Mouse (Mus musculus): Measurements from ENCODE around the gene Rpsa. TPM values are rescaled to one million over a fixed set of nuclear protein-coding genes. Genes with fewer than 3 reads are reported as not detected.

Gene Rpsa
- polyA plus RNA-seq, 1 experiment from 2014 or later: 1,386 TPM

GRCm38 (mm10) chr9:120110211-120111018, 17.1 kb upstream of the Rpsa start, which contains the start of gene Slc25a38:
TSS of gene Slc25a38 (plus strand) at chr9:120110374.
- H3K9me3 ChIP-seq (ENCODE audit: control insufficient read depth, low read length): no peaks in the 10 kb centered on the region
- peak within 1 kb of the TSS; percentile 74 for H3K9ac ChIP-seq (ENCODE audit: low read length)
- peaks cover 3% of the 10 kb centered on the region for H3K4me1 ChIP-seq (replicated peaks; ENCODE audit: control insufficient read depth, insufficient read depth, low read length)
- ATAC-seq (ENCODE audit: low read depth): peak; percentile 99
- peak within 1 kb of the TSS; percentile 60 for H3K4me2 ChIP-seq (ENCODE audit: low read depth, low read length)
- WGBS: under 1% methylated on average over 61 of the region's 62 CpGs
- H3K4me3 ChIP-seq (ENCODE audit: low read length): peak within 1 kb of the TSS; percentile 60
- no peaks in the 10 kb centered on the region for H3K27me3 ChIP-seq (ENCODE audit: control insufficient read depth, insufficient read depth, low read depth, low read length)
- no peaks in the 10 kb centered on the region for H3K36me3 ChIP-seq (ENCODE audit: control insufficient read depth, insufficient read depth, low read length)
- H3K27ac ChIP-seq (ENCODE audit: low read length): peak within 1 kb of the TSS; percentile 87

DNA sequence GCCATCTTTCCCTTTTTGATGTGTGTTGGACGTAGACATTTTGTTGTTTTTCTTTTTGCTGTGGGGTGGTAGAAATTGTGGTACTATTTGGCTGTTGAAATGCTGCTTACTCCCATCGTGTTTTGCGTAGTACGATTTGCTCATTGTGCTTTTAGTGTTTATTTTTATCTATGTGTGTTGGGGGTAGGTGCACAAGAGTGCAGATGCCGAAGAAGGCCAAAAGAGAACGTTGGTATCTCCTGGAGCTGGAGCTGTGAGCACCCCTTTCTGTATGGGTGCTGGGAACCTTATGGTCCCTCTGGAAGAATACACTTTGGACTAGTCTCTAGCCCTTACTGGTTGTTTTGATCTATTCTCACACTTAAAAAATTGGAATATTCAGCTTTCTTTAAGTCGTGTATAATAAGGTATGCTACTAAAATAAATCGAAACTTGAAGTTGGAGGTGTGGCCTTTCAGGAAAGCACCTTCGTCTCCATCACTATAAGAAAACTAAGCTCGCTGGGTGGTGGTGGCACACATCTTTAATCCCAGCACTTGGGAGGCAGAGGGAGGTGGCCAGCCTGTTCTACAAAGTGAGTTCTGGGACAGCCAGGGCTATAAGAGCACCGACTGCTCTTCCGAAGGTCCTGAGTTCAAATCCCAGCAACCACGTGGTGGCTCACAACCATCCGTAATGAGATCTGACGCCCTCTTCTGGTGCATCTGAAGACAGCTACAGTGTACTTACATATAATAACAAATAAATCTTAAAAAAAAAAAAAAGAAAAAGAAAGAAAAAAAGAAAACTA, 16.1 kb upstream of the Rpsa start:
- H3K27ac ChIP-seq (ENCODE audit: low read length): peak overlapping the region; percentile 87; the same call in 1 of the 2 replicates
- ATAC-seq (ENCODE audit: low read depth): no peak
- H3K4me3 ChIP-seq (ENCODE audit: low read length): peak overlapping the region; percentile 60
- 70% methylated on average over 15 of the region's 15 CpGs for WGBS
- peak overlapping the region; percentile 74 for H3K9ac ChIP-seq (ENCODE audit: low read length)
- H3K4me1 ChIP-seq (replicated peaks; ENCODE audit: control insufficient read depth, insufficient read depth, low read length): peaks cover 3% of the 10 kb centered on the region
- peak overlapping the region; percentile 60 for H3K4me2 ChIP-seq (ENCODE audit: low read depth, low read length)
- no peaks in the 10 kb centered on the region for H3K27me3 ChIP-seq (ENCODE audit: control insufficient read depth, insufficient read depth, low read depth, low read length)
- H3K36me3 ChIP-seq (ENCODE audit: control insufficient read depth, insufficient read depth, low read length): no peaks in the 10 kb centered on the region
- no peaks in the 10 kb centered on the region for H3K9me3 ChIP-seq (ENCODE audit: control insufficient read depth, low read length)

- Histone ChIP-seq H3K27me3 (ENCODE audit: control insufficient read depth, insufficient read depth, low read depth, low read length) (no peaks in the 10 kb centered on the region), H3K4me3 (ENCODE audit: low read length) (no peak overlapping the region), H3K9ac (ENCODE audit: low read length) (no peak overlapping the region), H3K36me3 (ENCODE audit: control insufficient read depth, insufficient read depth, low read length) (no peaks in the 10 kb centered on the region), H3K27ac (ENCODE audit: low read length) (no peak overlapping the region), H3K4me2 (ENCODE audit: low read depth, low read length) (no peak overlapping the region), H3K9me3 (ENCODE audit: control insufficient read depth, low read length) (no peaks in the 10 kb centered on the region), H3K4me1 (replicated peaks; ENCODE audit: control insufficient read depth, insufficient read depth, low read length) (peaks cover 3% of the 10 kb centered on the region)
- 90% methylated on average over 6 of the region's 6 CpGs for WGBS
- no peak for ATAC-seq (ENCODE audit: low read depth)
These were observed 15.0 kb upstream of the Rpsa start for GRCm38 (mm10) chr9:120112472-120112871.

- Histone ChIP-seq H3K4me3 (ENCODE audit: low read length) (no peak overlapping the region), H3K4me2 (ENCODE audit: low read depth, low read length) (no peak overlapping the region), H3K27ac (ENCODE audit: low read length) (no peak overlapping the region), H3K4me1 (replicated peaks; ENCODE audit: control insufficient read depth, insufficient read depth, low read length) (peaks cover 3% of the 10 kb centered on the region), H3K9ac (ENCODE audit: low read length) (no peak overlapping the region), H3K27me3 (ENCODE audit: control insufficient read depth, insufficient read depth, low read depth, low read length) (no peaks in the 10 kb centered on the region), H3K36me3 (ENCODE audit: control insufficient read depth, insufficient read depth, low read length) (peaks cover 6% of the 10 kb centered on the region), H3K9me3 (ENCODE audit: control insufficient read depth, low read length) (no peaks in the 10 kb centered on the region)
- 91% methylated on average over 7 of the region's 7 CpGs for WGBS
- ATAC-seq (ENCODE audit: low read depth): no peak
These were observed 14.0 kb upstream of the Rpsa start for GRCm38 (mm10) chr9:120113456-120113855.

DNA sequence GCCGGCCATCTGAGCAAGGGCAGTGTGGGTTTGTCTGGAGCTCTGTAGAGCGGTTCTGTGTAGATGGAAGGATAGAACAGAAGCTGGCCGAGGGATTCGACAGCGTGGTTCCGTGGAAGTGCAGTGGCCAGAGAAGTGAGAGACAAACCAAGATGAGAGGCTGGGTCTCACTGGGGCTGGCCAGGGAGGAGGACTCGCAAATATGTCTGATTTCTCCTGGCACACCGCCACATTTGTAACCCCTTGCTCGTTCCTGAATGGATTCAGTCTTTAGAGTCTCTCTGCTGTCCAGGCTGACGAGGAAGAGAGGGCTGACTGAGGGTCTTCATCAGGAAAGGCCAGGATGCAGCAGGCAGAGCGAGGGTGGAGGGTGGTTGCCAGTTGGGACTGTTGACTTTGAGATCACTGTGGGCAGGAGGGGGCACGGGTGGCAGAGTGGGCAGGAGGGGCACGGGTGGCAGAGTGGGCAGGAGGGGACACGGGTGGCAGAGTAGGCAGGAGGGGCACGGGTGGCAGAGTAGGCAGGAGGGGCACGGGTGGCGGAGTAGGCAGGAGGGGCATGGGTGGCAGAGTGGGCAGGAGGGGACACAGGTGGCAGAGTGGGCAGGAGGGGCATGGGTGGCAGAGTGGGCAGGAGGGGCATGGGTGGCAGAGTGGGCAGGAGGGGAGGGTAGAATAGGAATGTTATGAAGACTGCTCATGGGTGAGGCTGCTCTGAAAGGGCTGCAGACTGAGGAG, 13.3 kb upstream of the Rpsa start:
- Histone ChIP-seq H3K27ac (ENCODE audit: low read length) (no peak overlapping the region), H3K4me3 (ENCODE audit: low read length) (no peak overlapping the region), H3K4me1 (replicated peaks; ENCODE audit: control insufficient read depth, insufficient read depth, low read length) (peaks cover 3% of the 10 kb centered on the region), H3K4me2 (ENCODE audit: low read depth, low read length) (no peak overlapping the region), H3K9ac (ENCODE audit: low read length) (no peak overlapping the region), H3K36me3 (ENCODE audit: control insufficient read depth, insufficient read depth, low read length) (peaks cover 9% of the 10 kb centered on the region), H3K9me3 (ENCODE audit: control insufficient read depth, low read length) (no peaks in the 10 kb centered on the region), H3K27me3 (ENCODE audit: control insufficient read depth, insufficient read depth, low read depth, low read length) (no peaks in the 10 kb centered on the region)
- ATAC-seq (ENCODE audit: low read depth): no peak
- 82% methylated on average over 17 of the region's 17 CpGs for WGBS

DNA sequence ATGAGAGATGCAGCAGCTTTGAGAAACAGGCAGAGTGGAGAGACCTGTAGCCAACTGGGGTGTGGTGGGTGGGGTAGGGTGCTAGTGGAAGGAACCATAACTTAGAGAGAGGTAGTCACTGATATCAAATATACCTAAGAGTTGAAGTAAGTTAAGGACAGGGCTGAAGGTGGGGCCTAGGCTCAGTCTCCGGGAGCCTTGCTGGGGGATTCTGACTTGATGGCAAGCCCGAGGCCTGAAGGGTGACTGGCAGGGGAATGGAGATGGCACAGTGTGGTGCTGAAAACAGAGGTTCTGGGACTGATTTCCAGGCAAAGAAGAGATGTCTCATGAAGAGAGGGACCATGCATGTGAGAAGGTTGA, 12.7 kb upstream of the Rpsa start:
- WGBS: 88% methylated on average over 2 of the region's 2 CpGs
- no peak for ATAC-seq (ENCODE audit: low read depth)
- Histone ChIP-seq H3K4me3 (ENCODE audit: low read length) (no peak overlapping the region), H3K27ac (ENCODE audit: low read length) (no peak overlapping the region), H3K4me2 (ENCODE audit: low read depth, low read length) (no peak overlapping the region), H3K9me3 (ENCODE audit: control insufficient read depth, low read length) (no peaks in the 10 kb centered on the region), H3K9ac (ENCODE audit: low read length) (no peak overlapping the region), H3K4me1 (replicated peaks; ENCODE audit: control insufficient read depth, insufficient read depth, low read length) (peaks cover 3% of the 10 kb centered on the region), H3K36me3 (ENCODE audit: control insufficient read depth, insufficient read depth, low read length) (peaks cover 12% of the 10 kb centered on the region), H3K27me3 (ENCODE audit: control insufficient read depth, insufficient read depth, low read depth, low read length) (no peaks in the 10 kb centered on the region)

DNA sequence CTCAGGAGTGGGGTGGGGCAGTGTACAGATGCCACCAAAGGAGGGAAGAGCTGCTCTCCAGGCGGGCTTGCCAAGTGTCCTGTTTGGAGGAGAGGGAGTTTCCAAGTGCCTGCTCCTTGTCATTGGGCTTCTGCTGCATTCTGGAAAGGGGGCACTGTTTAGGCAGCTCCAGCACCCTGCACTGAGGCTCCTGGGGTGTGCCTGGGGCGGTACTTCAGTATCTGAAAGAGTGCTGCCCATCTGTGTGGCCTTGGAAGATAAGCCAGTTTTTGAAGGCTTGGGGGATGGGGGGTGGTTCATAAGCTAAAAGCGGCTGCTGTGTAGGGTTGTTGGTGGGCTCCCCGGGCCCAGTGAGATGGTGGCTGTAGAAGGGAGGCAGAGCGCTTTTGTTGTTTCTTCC, 11.9 kb upstream of the Rpsa start:
- Histone ChIP-seq H3K4me2 (ENCODE audit: low read depth, low read length) (no peak overlapping the region), H3K36me3 (ENCODE audit: control insufficient read depth, insufficient read depth, low read length) (peaks cover 16% of the 10 kb centered on the region), H3K9ac (ENCODE audit: low read length) (no peak overlapping the region), H3K9me3 (ENCODE audit: control insufficient read depth, low read length) (no peaks in the 10 kb centered on the region), H3K4me3 (ENCODE audit: low read length) (no peak overlapping the region), H3K27ac (ENCODE audit: low read length) (no peak overlapping the region), H3K27me3 (ENCODE audit: control insufficient read depth, insufficient read depth, low read depth, low read length) (no peaks in the 10 kb centered on the region), H3K4me1 (replicated peaks; ENCODE audit: control insufficient read depth, insufficient read depth, low read length) (peaks cover 3% of the 10 kb centered on the region)
- ATAC-seq (ENCODE audit: low read depth): no peak
- 70% methylated on average over 5 of the region's 5 CpGs for WGBS

- Histone ChIP-seq H3K9ac (ENCODE audit: low read length) (no peak overlapping the region), H3K4me3 (ENCODE audit: low read length) (no peak overlapping the region), H3K9me3 (ENCODE audit: control insufficient read depth, low read length) (no peaks in the 10 kb centered on the region), H3K27me3 (ENCODE audit: control insufficient read depth, insufficient read depth, low read depth, low read length) (no peaks in the 10 kb centered on the region), H3K4me1 (replicated peaks; ENCODE audit: control insufficient read depth, insufficient read depth, low read length) (peaks cover 1% of the 10 kb centered on the region), H3K36me3 (ENCODE audit: control insufficient read depth, insufficient read depth, low read length) (peaks cover 21% of the 10 kb centered on the region), H3K4me2 (ENCODE audit: low read depth, low read length) (no peak overlapping the region), H3K27ac (ENCODE audit: low read length) (no peak overlapping the region)
- WGBS: 90% methylated on average over 8 of the region's 8 CpGs
- no peak for ATAC-seq (ENCODE audit: low read depth)
These were observed 11.3 kb upstream of the Rpsa start for GRCm38 (mm10) chr9:120116184-120116624.

GRCm38 (mm10) chr9:120118212-120118611, 9.3 kb upstream of the Rpsa start:
- Histone ChIP-seq H3K36me3 (ENCODE audit: control insufficient read depth, insufficient read depth, low read length) (peaks cover 30% of the 10 kb centered on the region), H3K27me3 (ENCODE audit: control insufficient read depth, insufficient read depth, low read depth, low read length) (no peaks in the 10 kb centered on the region), H3K4me1 (replicated peaks; ENCODE audit: control insufficient read depth, insufficient read depth, low read length) (no peaks in the 10 kb centered on the region), H3K27ac (ENCODE audit: low read length) (no peak overlapping the region), H3K4me3 (ENCODE audit: low read length) (no peak overlapping the region), H3K9me3 (ENCODE audit: control insufficient read depth, low read length) (no peaks in the 10 kb centered on the region), H3K4me2 (ENCODE audit: low read depth, low read length) (no peak overlapping the region), H3K9ac (ENCODE audit: low read length) (no peak overlapping the region)
- whole genome bisulfite sequencing: 86% methylated on average over 4 of the region's 4 CpGs
- no peak for ATAC-seq (ENCODE audit: low read depth)
